Mouse (Mus musculus): ENCODE results near the gene Tspan9. TPM values are rescaled to one million over a fixed set of nuclear protein-coding genes. Genes with fewer than 3 reads are reported as not detected.

Gene Tspan9
- polyA plus RNA-seq, 1 experiment from 2014 or later = 134 TPM

DNA sequence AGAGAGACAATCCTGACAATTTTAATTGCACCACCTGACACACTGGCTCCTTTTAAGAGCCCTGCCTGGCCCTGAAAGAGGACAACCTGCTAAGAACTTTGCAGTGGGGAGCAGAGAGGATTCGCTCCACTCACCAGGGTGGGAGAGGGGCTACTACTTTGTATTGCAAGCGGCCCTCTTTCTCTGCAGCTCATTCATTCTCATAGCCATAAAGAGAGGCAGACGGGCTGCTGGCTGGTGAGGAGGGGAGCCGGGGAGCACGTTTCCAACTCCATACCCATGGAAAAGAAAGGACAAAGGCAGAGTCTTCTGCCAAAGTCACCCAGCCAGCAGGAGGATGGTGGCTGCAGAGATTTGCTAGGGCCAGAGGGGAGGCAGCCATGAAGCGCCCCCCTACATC, 169.8 kb downstream of the Tspan9 start:
- H3K36me3 ChIP-seq = no peaks in the 10 kb centered on the region
- no peak overlapping the region for H3K9ac ChIP-seq
- H3K9me3 ChIP-seq (replicated peaks) = no peaks in the 10 kb centered on the region
- no peak for ATAC-seq (replicated peaks; ENCODE audit: insufficient number of reproducible peaks, insufficient read depth, low FRiP score, low read depth)
- H3K4me1 ChIP-seq (replicated peaks) = peaks cover 48% of the 10 kb centered on the region
- no peak overlapping the region for H3K4me2 ChIP-seq
- H3K27ac ChIP-seq = peak overlapping the region; percentile 44; the same call in 1 of the 2 replicates
- H3K27me3 ChIP-seq = no peaks in the 10 kb centered on the region
- 56% methylated on average over 6 of the region's 6 CpGs for WGBS
- H3K4me3 ChIP-seq = no peak overlapping the region

DNA sequence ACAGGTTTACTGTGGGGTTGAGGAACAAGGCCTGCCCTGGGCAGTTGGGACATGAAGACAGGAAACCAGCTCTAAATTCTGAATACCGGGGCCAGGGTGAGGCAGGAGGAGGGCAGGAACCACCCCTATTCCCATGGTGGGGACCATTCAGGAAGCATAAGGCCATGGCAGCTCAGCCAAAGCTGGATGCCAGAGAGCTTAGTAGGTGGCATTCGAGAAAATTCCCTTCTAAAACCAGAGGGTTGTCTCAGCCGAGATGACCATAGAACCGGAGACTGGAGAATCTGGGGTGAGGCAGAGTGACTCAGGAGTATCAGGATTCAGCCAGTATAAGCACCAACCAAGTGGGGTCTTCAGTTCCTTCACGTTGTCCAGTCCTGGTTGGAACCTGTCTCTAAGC, 171.5 kb downstream of the Tspan9 start:
- peaks cover 49% of the 10 kb centered on the region for H3K4me1 ChIP-seq (replicated peaks)
- WGBS = 78% methylated on average over 5 of the region's 5 CpGs

GRCm38 (mm10) chr6:127970848-127971247, 172.5 kb downstream of the Tspan9 start:
- Histone ChIP-seq H3K4me3 (no peak overlapping the region), H3K27ac (no peak overlapping the region), H3K4me1 (replicated peaks) (peaks cover 40% of the 10 kb centered on the region), H3K9me3 (replicated peaks) (no peaks in the 10 kb centered on the region), H3K9ac (no peak overlapping the region), H3K36me3 (peaks cover 10% of the 10 kb centered on the region; the same call in 1 of the 2 replicates), H3K27me3 (no peaks in the 10 kb centered on the region), H3K4me2 (no peak overlapping the region)
- ATAC-seq (replicated peaks; ENCODE audit: insufficient number of reproducible peaks, insufficient read depth, low FRiP score, low read depth) = no peak
- 68% methylated on average over 5 of the region's 5 CpGs for WGBS

More for the DNA sequence above, 171.5 kb downstream of the Tspan9 start:
- no peaks in the 10 kb centered on the region for H3K9me3 ChIP-seq (replicated peaks)
- H3K4me2 ChIP-seq = no peak overlapping the region
- no peaks in the 10 kb centered on the region for H3K27me3 ChIP-seq
- no peak overlapping the region for H3K27ac ChIP-seq
- no peak for ATAC-seq (replicated peaks; ENCODE audit: insufficient number of reproducible peaks, insufficient read depth, low FRiP score, low read depth)
- H3K36me3 ChIP-seq = no peaks in the 10 kb centered on the region
- H3K9ac ChIP-seq = no peak overlapping the region
- H3K4me3 ChIP-seq = no peak overlapping the region

DNA sequence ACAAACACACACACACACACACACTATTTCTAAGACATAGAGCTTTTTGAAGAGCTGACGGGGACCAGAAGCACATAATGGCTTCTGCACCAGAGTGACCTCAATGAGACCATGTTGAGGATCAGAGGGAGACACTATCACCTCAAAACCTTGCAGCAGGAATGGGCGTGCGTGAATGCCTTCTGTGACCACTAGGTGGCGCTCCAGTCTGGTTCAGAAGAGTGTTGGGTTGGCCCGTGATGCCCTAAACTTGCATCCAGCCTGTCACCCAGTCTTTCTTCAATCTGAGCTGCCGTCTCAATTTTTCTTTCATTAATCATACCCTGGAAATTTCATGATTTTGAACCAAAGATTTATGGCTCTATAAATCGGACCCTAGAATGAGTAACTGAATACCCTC, 173.3 kb downstream of the Tspan9 start:
- H3K27me3 ChIP-seq = no peaks in the 10 kb centered on the region
- no peak overlapping the region for H3K27ac ChIP-seq
- H3K36me3 ChIP-seq = peaks cover 17% of the 10 kb centered on the region; the same call in 1 of the 2 replicates
- ATAC-seq (replicated peaks; ENCODE audit: insufficient number of reproducible peaks, insufficient read depth, low FRiP score, low read depth) = no peak
- H3K9me3 ChIP-seq (replicated peaks) = no peaks in the 10 kb centered on the region
- no peak overlapping the region for H3K4me2 ChIP-seq
- H3K4me3 ChIP-seq = no peak overlapping the region
- WGBS = 12% methylated on average over 7 of the region's 7 CpGs
- 0 out of 2 replicates have a peak overlapping the region, but pooled peaks have one; percentile 15 for H3K9ac ChIP-seq
- H3K4me1 ChIP-seq (replicated peaks) = peaks cover 32% of the 10 kb centered on the region

DNA sequence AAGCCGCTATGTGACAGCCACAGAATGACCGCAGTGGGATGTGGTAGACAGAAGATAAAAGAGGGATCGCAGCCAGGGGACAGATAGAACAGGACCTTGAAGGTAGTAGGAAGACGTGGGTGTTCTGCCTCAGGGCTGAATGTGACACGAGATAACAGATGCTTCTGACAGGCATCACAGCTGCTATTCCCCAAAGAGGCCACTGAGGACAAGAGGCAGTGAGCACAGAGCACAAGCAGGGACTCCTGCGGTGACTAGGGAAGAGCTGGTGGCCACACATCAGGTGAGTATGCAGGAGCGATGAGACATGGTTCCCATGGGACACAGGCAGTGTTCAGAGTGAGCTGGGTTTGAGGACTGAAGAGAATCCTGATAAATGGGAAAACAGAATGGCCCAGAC, 173.7 kb downstream of the Tspan9 start:
- H3K27ac ChIP-seq = no peak overlapping the region
- H3K27me3 ChIP-seq = no peaks in the 10 kb centered on the region
- H3K4me3 ChIP-seq = no peak overlapping the region
- no peaks in the 10 kb centered on the region for H3K9me3 ChIP-seq (replicated peaks)
- 61% methylated on average over 7 of the region's 7 CpGs for WGBS
- no peak overlapping the region for H3K4me2 ChIP-seq
- ATAC-seq (replicated peaks; ENCODE audit: insufficient number of reproducible peaks, insufficient read depth, low FRiP score, low read depth) = no peak
- peaks cover 28% of the 10 kb centered on the region for H3K4me1 ChIP-seq (replicated peaks)
- H3K36me3 ChIP-seq = peaks cover 21% of the 10 kb centered on the region; the same call in 1 of the 2 replicates
- 0 out of 2 replicates have a peak overlapping the region, but pooled peaks have one; percentile 15 for H3K9ac ChIP-seq

DNA sequence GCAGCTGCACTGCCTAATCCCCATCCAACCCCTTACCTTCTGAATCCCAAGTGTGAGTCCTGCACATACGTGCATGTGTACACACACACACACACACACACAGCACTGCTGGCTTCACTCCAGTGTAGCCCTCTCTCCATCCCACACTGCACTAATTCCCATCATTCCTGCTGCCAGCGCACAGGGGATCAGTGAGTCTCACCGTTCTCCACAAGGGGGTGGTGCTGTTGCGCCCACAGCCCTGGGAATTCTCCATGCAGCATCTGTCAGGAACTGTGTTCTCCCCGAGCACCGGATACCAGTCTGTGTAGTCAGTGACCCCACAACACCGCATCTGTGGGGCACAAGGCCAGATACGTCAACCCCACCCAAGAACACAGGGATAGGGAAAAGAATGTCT, 177.9 kb downstream of the Tspan9 start:
- H3K4me3 ChIP-seq = no peak overlapping the region
- H3K27ac ChIP-seq = no peak overlapping the region
- H3K9ac ChIP-seq = no peak overlapping the region
- 50% methylated on average over 8 of the region's 8 CpGs for WGBS
- no peaks in the 10 kb centered on the region for H3K27me3 ChIP-seq
- H3K36me3 ChIP-seq = peaks cover 53% of the 10 kb centered on the region
- H3K4me2 ChIP-seq = no peak overlapping the region
- H3K9me3 ChIP-seq (replicated peaks) = no peaks in the 10 kb centered on the region
- peak; percentile 8; the same call in 1 of the 2 replicates for ATAC-seq (replicated peaks; ENCODE audit: insufficient number of reproducible peaks, insufficient read depth, low FRiP score, low read depth)
- peaks cover 12% of the 10 kb centered on the region for H3K4me1 ChIP-seq (replicated peaks)

DNA sequence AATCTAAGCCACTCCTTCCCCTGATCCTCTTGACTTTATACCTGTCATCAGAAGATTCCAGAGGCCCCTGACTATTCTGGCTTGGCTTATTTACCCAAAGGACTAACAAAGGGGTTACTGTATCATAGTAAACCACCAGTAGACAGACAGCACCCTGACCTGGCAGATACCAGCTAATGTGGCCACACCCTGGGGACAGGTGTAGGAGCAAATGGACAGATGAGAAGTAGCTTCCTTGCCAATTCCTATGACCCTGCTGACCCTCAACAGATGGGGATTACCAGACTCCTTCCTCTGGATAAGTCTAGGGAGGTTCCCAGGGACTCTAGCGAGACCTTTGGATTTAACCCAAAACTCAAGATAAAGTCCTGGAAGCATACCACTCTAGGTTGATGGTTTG, 183.2 kb downstream of the Tspan9 start:
- no peak; the same call in 1 of the 2 replicates for ATAC-seq (replicated peaks; ENCODE audit: insufficient number of reproducible peaks, insufficient read depth, low FRiP score, low read depth)
- no peaks in the 10 kb centered on the region for H3K4me1 ChIP-seq (replicated peaks)
- WGBS = 77% methylated on average over 1 of the region's 1 CpGs
- H3K4me2 ChIP-seq = no peak overlapping the region
- no peak overlapping the region for H3K27ac ChIP-seq
- no peak overlapping the region for H3K4me3 ChIP-seq
- no peaks in the 10 kb centered on the region for H3K27me3 ChIP-seq
- H3K9ac ChIP-seq = no peak overlapping the region
- H3K9me3 ChIP-seq (replicated peaks) = no peaks in the 10 kb centered on the region
- H3K36me3 ChIP-seq = peaks cover 37% of the 10 kb centered on the region

DNA sequence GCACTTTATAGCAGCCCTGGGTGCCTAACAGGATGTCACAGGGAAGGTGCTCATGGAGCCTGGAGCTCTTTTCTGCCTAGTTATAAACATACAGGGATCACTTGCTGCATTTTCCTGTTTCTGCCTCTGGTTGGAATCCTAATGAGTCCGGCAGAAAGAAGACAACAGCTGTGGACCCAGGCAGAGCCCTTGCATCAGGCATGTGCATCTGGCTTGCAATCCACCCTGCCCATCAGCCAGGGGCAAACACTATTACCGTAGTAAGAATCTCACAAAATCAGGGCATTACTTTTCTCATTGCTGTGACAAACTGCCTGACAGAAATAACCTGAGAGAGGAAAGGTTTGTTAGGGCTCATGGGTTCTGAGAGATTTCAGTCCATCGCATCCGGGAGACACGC, 187.2 kb downstream of the Tspan9 start:
- H3K4me1 ChIP-seq (replicated peaks) = no peaks in the 10 kb centered on the region
- H3K4me3 ChIP-seq = no peak overlapping the region
- H3K27ac ChIP-seq = no peak overlapping the region
- WGBS = 72% methylated on average over 5 of the region's 5 CpGs
- no peaks in the 10 kb centered on the region for H3K27me3 ChIP-seq
- H3K9ac ChIP-seq = no peak overlapping the region
- no peaks in the 10 kb centered on the region for H3K9me3 ChIP-seq (replicated peaks)
- no peak overlapping the region for H3K4me2 ChIP-seq
- ATAC-seq (replicated peaks; ENCODE audit: insufficient number of reproducible peaks, insufficient read depth, low FRiP score, low read depth) = no peak
- H3K36me3 ChIP-seq = no peaks in the 10 kb centered on the region

DNA sequence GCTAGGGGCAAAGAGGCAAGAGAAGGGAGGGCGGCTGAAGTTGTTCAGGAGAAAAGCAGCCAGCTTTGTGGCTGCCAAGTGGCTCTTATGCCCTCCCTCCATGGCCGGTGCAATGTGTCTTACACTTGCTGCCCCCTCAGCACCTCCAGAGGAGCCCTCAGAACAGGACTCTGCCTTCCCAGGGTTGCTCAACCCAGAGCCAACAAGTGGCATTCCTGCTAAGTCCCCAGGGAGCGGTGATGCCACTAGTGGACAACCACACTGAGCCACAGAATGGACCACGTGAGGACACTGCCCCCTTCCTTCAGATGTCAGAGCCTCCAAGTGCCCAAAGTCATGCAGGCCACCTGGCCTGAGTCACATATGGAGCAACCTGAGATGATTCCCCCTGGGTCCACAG, 190.3 kb downstream of the Tspan9 start:
- 79% methylated on average over 4 of the region's 4 CpGs for WGBS
- Histone ChIP-seq H3K4me3 (no peak overlapping the region), H3K27ac (no peak overlapping the region), H3K4me1 (replicated peaks) (no peaks in the 10 kb centered on the region), H3K36me3 (no peaks in the 10 kb centered on the region), H3K9ac (no peak overlapping the region), H3K27me3 (no peaks in the 10 kb centered on the region), H3K9me3 (replicated peaks) (no peaks in the 10 kb centered on the region), H3K4me2 (no peak overlapping the region)
- no peak for ATAC-seq (replicated peaks; ENCODE audit: insufficient number of reproducible peaks, insufficient read depth, low FRiP score, low read depth)

DNA sequence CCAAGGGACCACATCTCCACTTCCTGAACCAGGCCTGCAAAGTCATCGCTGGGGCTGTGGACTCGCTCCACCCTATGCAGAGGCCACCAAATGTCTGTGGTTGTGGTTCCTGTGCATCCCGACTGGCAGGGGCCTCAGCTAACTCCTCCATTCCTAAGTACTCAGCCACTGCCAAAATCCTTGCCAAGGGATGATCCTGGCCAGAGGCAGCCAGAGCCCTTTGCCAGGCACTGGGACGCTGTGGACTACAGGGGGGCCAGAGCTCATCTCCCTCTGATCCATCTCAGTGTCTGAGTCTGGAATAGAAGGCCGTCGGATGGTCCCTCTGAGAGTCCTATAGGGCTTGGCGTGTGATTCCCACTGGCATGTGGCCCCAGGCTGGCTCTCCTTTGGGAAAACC, 193.5 kb downstream of the Tspan9 start:
- Histone ChIP-seq H3K4me2 (no peak overlapping the region), H3K4me3 (no peak overlapping the region), H3K4me1 (replicated peaks) (no peaks in the 10 kb centered on the region), H3K36me3 (no peaks in the 10 kb centered on the region), H3K9ac (no peak overlapping the region), H3K27me3 (no peaks in the 10 kb centered on the region), H3K27ac (no peak overlapping the region), H3K9me3 (replicated peaks) (no peaks in the 10 kb centered on the region)
- no peak for ATAC-seq (replicated peaks; ENCODE audit: insufficient number of reproducible peaks, insufficient read depth, low FRiP score, low read depth)
- 86% methylated on average over 7 of the region's 7 CpGs for WGBS

GRCm38 (mm10) chr6:127948656-127949055, 194.7 kb downstream of the Tspan9 start:
- H3K4me3 ChIP-seq = no peak overlapping the region
- no peak overlapping the region for H3K4me2 ChIP-seq
- H3K27ac ChIP-seq = no peak overlapping the region
- no peak for ATAC-seq (replicated peaks; ENCODE audit: insufficient number of reproducible peaks, insufficient read depth, low FRiP score, low read depth)
- no peaks in the 10 kb centered on the region for H3K9me3 ChIP-seq (replicated peaks)
- H3K27me3 ChIP-seq = no peaks in the 10 kb centered on the region
- no peak overlapping the region for H3K9ac ChIP-seq
- H3K4me1 ChIP-seq (replicated peaks) = no peaks in the 10 kb centered on the region
- WGBS = 54% methylated on average over 9 of the region's 9 CpGs
- no peaks in the 10 kb centered on the region for H3K36me3 ChIP-seq

GRCm38 (mm10) chr6:127945725-127946124, 197.7 kb downstream of the Tspan9 start:
- H3K4me2 ChIP-seq = no peak overlapping the region
- H3K27ac ChIP-seq = no peak overlapping the region
- H3K4me1 ChIP-seq (replicated peaks) = no peaks in the 10 kb centered on the region
- H3K27me3 ChIP-seq = no peaks in the 10 kb centered on the region
- H3K9ac ChIP-seq = no peak overlapping the region
- WGBS = 58% methylated on average over 9 of the region's 9 CpGs
- no peaks in the 10 kb centered on the region for H3K36me3 ChIP-seq
- no peak overlapping the region for H3K4me3 ChIP-seq
- H3K9me3 ChIP-seq (replicated peaks) = no peaks in the 10 kb centered on the region
- ATAC-seq (replicated peaks; ENCODE audit: insufficient number of reproducible peaks, insufficient read depth, low FRiP score, low read depth) = no peak
